Mouse (Mus musculus): ENCODE results near the gene Pan2. TPM values are rescaled to one million over a fixed set of nuclear protein-coding genes. Genes with fewer than 3 reads are reported as not detected.

The Pan2 gene
- polyA plus RNA-seq, 1 experiment from 2014 or later: 23.6 TPM

DNA sequence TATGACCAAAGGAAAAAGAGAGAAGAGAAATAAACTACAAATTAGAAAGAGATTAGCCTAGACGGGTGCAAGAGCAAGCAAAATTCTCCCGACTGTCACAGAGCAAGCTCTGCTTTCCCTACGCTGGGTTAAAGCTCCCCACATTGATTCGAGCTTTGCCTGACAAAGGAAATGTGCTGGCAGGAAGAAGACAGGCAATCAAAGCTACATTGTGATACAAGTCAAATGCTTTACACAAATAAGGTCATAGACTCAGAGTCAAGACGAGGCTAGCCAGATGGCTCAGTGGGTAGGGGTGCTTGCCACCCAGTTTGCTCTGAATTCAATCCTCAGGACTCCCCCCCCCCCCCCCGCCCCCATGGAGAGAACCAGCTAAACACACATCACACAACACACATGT lies 66.9 kb downstream of the Pan2 start:
- no peaks in the 10 kb centered on the region for H3K27me3 ChIP-seq (replicated peaks; ENCODE audit: control insufficient read depth, insufficient read depth, low read length)
- H3K9ac ChIP-seq (ENCODE audit: low read depth, low read length): no peak overlapping the region
- H3K36me3 ChIP-seq (ENCODE audit: control insufficient read depth, insufficient read depth, low read length): peaks cover 5% of the 10 kb centered on the region; the same call in 1 of the 2 replicates
- H3K9me3 ChIP-seq (ENCODE audit: control insufficient read depth, low read length): no peaks in the 10 kb centered on the region
- WGBS: 62% methylated on average over 5 of the region's 6 CpGs
- H3K4me2 ChIP-seq (ENCODE audit: low read depth, low read length): no peak overlapping the region
- H3K4me3 ChIP-seq (ENCODE audit: low read depth, low read length): no peak overlapping the region
- H3K4me1 ChIP-seq (ENCODE audit: control insufficient read depth, insufficient read depth, low read length): peaks cover 4% of the 10 kb centered on the region; the same call in 1 of the 2 replicates
- no peak for ATAC-seq (ENCODE audit: low read depth)
- no peak for DNase-seq (ENCODE audit: low spot score)
- H3K27ac ChIP-seq (replicated peaks; ENCODE audit: low read depth, low read length): no peak overlapping the region

DNA sequence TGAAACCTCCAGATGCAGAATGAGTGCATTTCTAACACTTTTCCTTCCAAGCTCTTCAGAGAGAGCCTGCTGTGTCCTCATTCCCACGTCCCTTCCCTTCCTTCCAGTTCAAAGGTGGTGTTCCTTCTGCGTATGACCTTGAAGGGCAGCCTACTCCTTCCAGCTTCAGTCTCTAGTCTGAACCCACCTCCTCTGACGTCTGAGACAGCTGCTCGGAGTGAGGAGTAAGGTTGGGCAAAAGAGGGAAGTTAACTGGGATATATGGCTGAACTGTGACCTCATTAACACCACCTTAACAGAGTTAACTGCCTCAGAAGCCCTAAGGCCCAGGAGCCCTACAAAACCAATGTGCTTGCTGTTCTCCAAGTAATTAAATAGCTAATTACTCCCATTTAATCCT lies 67.5 kb downstream of the Pan2 start:
- H3K27ac ChIP-seq (replicated peaks; ENCODE audit: low read depth, low read length): no peak overlapping the region
- no peak overlapping the region for H3K4me3 ChIP-seq (ENCODE audit: low read depth, low read length)
- ATAC-seq (ENCODE audit: low read depth) (no peak), DNase-seq (ENCODE audit: low spot score) (no peak)
- no peaks in the 10 kb centered on the region; the same call in 1 of the 2 replicates for H3K36me3 ChIP-seq (ENCODE audit: control insufficient read depth, insufficient read depth, low read length)
- H3K4me1 ChIP-seq (ENCODE audit: control insufficient read depth, insufficient read depth, low read length): peaks cover 4% of the 10 kb centered on the region; the same call in 1 of the 2 replicates
- H3K27me3 ChIP-seq (replicated peaks; ENCODE audit: control insufficient read depth, insufficient read depth, low read length): no peaks in the 10 kb centered on the region
- H3K9me3 ChIP-seq (ENCODE audit: control insufficient read depth, low read length): no peaks in the 10 kb centered on the region
- H3K9ac ChIP-seq (ENCODE audit: low read depth, low read length): no peak overlapping the region
- H3K4me2 ChIP-seq (ENCODE audit: low read depth, low read length): no peak overlapping the region
- WGBS: 51% methylated on average over 4 of the region's 4 CpGs

Other genes starting within 250 kb of the Pan2 start
- 450 and 475 TPM in 2 replicates for gene Ptges3, start 244.4 kb upstream of the Pan2 start, polyA plus RNA-seq (2014; fragmentation: Nextera tagmentation; extraction: Ambion mirVana)
- gene Atp5b, start 220.1 kb upstream of the Pan2 start, polyA plus RNA-seq (2014; fragmentation: Nextera tagmentation; extraction: Ambion mirVana): 2,069 and 2,210 TPM in 2 replicates
- 15.7 and 18.8 TPM in 2 replicates for gene Baz2a, start 211.8 kb upstream of the Pan2 start, polyA plus RNA-seq (2014; fragmentation: Nextera tagmentation; extraction: Ambion mirVana)
- 31.3 and 32.4 TPM in 2 replicates for gene Rbms2, start 123.0 kb upstream of the Pan2 start, polyA plus RNA-seq (2014; fragmentation: Nextera tagmentation; extraction: Ambion mirVana)
- gene Gls2, start 108.9 kb upstream of the Pan2 start, polyA plus RNA-seq (2014; fragmentation: Nextera tagmentation; extraction: Ambion mirVana): 1.1 and 2.6 TPM in 2 replicates
- 30.8 and 35.8 TPM in 2 replicates for gene Spryd4, start 91.5 kb upstream of the Pan2 start, polyA plus RNA-seq (2014; fragmentation: Nextera tagmentation; extraction: Ambion mirVana)
- 0.15 and 0.35 TPM in 2 replicates for gene Mip, start 77.5 kb upstream of the Pan2 start, polyA plus RNA-seq (2014; fragmentation: Nextera tagmentation; extraction: Ambion mirVana)
- 35.4 and 53.3 TPM in 2 replicates for gene Timeless, start 71.3 kb upstream of the Pan2 start, polyA plus RNA-seq (2014; fragmentation: Nextera tagmentation; extraction: Ambion mirVana)
- gene Apon, start 49.2 kb upstream of the Pan2 start, polyA plus RNA-seq (2014; fragmentation: Nextera tagmentation; extraction: Ambion mirVana): 0.24 and 0.30 TPM in 2 replicates
- not detected in 2 replicates for gene Apof, start 34.7 kb upstream of the Pan2 start, polyA plus RNA-seq (2014; fragmentation: Nextera tagmentation; extraction: Ambion mirVana)
- 13.4 and 13.5 TPM in 2 replicates for gene Stat2, start 32.8 kb upstream of the Pan2 start, polyA plus RNA-seq (2014; fragmentation: Nextera tagmentation; extraction: Ambion mirVana)
- gene Il23a, start 4.6 kb upstream of the Pan2 start, polyA plus RNA-seq (2014; fragmentation: Nextera tagmentation; extraction: Ambion mirVana): 0.20 and 0.29 TPM in 2 replicates
- gene Cnpy2, start 19.1 kb downstream of the Pan2 start, polyA plus RNA-seq (2014; fragmentation: Nextera tagmentation; extraction: Ambion mirVana): 350 and 364 TPM in 2 replicates
- 199 and 201 TPM in 2 replicates for gene Cs, start 34.4 kb downstream of the Pan2 start, polyA plus RNA-seq (2014; fragmentation: Nextera tagmentation; extraction: Ambion mirVana)
- 15.6 and 16.8 TPM in 2 replicates for gene Coq10a, start 65.7 kb downstream of the Pan2 start, polyA plus RNA-seq (2014; fragmentation: Nextera tagmentation; extraction: Ambion mirVana)
- 11.9 and 12.7 TPM in 2 replicates for gene Ankrd52, start 73.8 kb downstream of the Pan2 start, polyA plus RNA-seq (2014; fragmentation: Nextera tagmentation; extraction: Ambion mirVana)
- gene Slc39a5, start 97.9 kb downstream of the Pan2 start, polyA plus RNA-seq (2014; fragmentation: Nextera tagmentation; extraction: Ambion mirVana): 0.11 and 0.13 TPM in 2 replicates
- gene Nabp2, start 108.2 kb downstream of the Pan2 start, polyA plus RNA-seq (2014; fragmentation: Nextera tagmentation; extraction: Ambion mirVana): 61.9 and 63.3 TPM in 2 replicates
- gene Rnf41, start 108.3 kb downstream of the Pan2 start, polyA plus RNA-seq (2014; fragmentation: Nextera tagmentation; extraction: Ambion mirVana): 35.2 and 36.1 TPM in 2 replicates
- 84.1 and 91.4 TPM in 2 replicates for gene Smarcc2, start 155.9 kb downstream of the Pan2 start, polyA plus RNA-seq (2014; fragmentation: Nextera tagmentation; extraction: Ambion mirVana)
- 1,095 and 1,174 TPM in 2 replicates for gene Myl6, start 190.8 kb downstream of the Pan2 start, polyA plus RNA-seq (2014; fragmentation: Nextera tagmentation; extraction: Ambion mirVana)
- gene Myl6b, start 195.3 kb downstream of the Pan2 start, polyA plus RNA-seq (2014; fragmentation: Nextera tagmentation; extraction: Ambion mirVana): 5.6 and 6.8 TPM in 2 replicates
- gene Esyt1, start 222.5 kb downstream of the Pan2 start, polyA plus RNA-seq (2014; fragmentation: Nextera tagmentation; extraction: Ambion mirVana): 44.2 and 46.8 TPM in 2 replicates
- 11.4 and 12.5 TPM in 2 replicates for gene Zc3h10, start 244.4 kb downstream of the Pan2 start, polyA plus RNA-seq (2014; fragmentation: Nextera tagmentation; extraction: Ambion mirVana)
- 4,564 and 5,119 TPM in 2 replicates for gene Rpl41, start 246.0 kb downstream of the Pan2 start, polyA plus RNA-seq (2014; fragmentation: Nextera tagmentation; extraction: Ambion mirVana)